Mouse (Mus musculus): Measurements from ENCODE around the gene Ctdnep1.
A peak's percentile ranks its signal among the peaks of the same experiment; 100 is the strongest.
"Not testable (repeated sequence)": the region's sequence is repeated elsewhere in the genome, so short reads cannot be mapped to it uniquely, and the experiment has no call there.

Ctdnep1 gene

GRCm38 (mm10) chr11:69950807-69951459 lies 30.0 kb upstream of the Ctdnep1 start:
- no peak for DNase-seq (ENCODE audit: low read depth)

- DNase-seq (ENCODE audit: low read depth), result no peak
These were observed 28.7 kb upstream of the Ctdnep1 start for GRCm38 (mm10) chr11:69952274-69952673.

GRCm38 (mm10) chr11:69953267-69953915 lies 27.6 kb upstream of the Ctdnep1 start:
- no peak for DNase-seq (ENCODE audit: low read depth)

GRCm38 (mm10) chr11:69955618-69956017 lies 25.3 kb upstream of the Ctdnep1 start:
- DNase-seq (ENCODE audit: low read depth), result not testable (repeated sequence)

- no peak for DNase-seq (ENCODE audit: low read depth)
These were observed 24.7 kb upstream of the Ctdnep1 start for GRCm38 (mm10) chr11:69956218-69956617.

GRCm38 (mm10) chr11:69960616-69961015 lies 20.3 kb upstream of the Ctdnep1 start:
- no peak for DNase-seq (ENCODE audit: low read depth)

- DNase-seq (ENCODE audit: low read depth), result no peak
These were observed 19.1 kb upstream of the Ctdnep1 start for GRCm38 (mm10) chr11:69961841-69962240.

GRCm38 (mm10) chr11:69964650-69965270 lies 16.2 kb upstream of the Ctdnep1 start, which contains the start of gene Cldn7:
TSS of gene Cldn7 (plus strand) at chr11:69964779.
- no peak for DNase-seq (ENCODE audit: low read depth)

- DNase-seq (ENCODE audit: low read depth), result no peak
These were observed 15.5 kb upstream of the Ctdnep1 start for GRCm38 (mm10) chr11:69965271-69966005.

GRCm38 (mm10) chr11:69966006-69966859 lies 14.7 kb upstream of the Ctdnep1 start:
- no peak for DNase-seq (ENCODE audit: low read depth)

- DNase-seq (ENCODE audit: low read depth), result no peak
These were observed 14.0 kb upstream of the Ctdnep1 start for GRCm38 (mm10) chr11:69966860-69967517.

- DNase-seq (ENCODE audit: low read depth), result no peak
These were observed 12.2 kb upstream of the Ctdnep1 start for GRCm38 (mm10) chr11:69968793-69969192.

- DNase-seq (ENCODE audit: low read depth), result no peak
These were observed 10.7 kb upstream of the Ctdnep1 start for GRCm38 (mm10) chr11:69970222-69970621.

- DNase-seq (ENCODE audit: low read depth), result no peak
These were observed 10.2 kb upstream of the Ctdnep1 start for GRCm38 (mm10) chr11:69970775-69971174.

GRCm38 (mm10) chr11:69974907-69975306 lies 6.0 kb upstream of the Ctdnep1 start:
- DNase-seq (ENCODE audit: low read depth), result no peak

GRCm38 (mm10) chr11:69976271-69976670 lies 4.7 kb upstream of the Ctdnep1 start:
- no peak for DNase-seq (ENCODE audit: low read depth)

- DNase-seq (ENCODE audit: low read depth), result no peak
These were observed 1.1 kb upstream of the Ctdnep1 start for GRCm38 (mm10) chr11:69979827-69980195.

GRCm38 (mm10) chr11:69980196-69981140 lies 488 bp upstream of the Ctdnep1 start:
- peak; percentile 98 for DNase-seq (ENCODE audit: low read depth)

- no peak for DNase-seq (ENCODE audit: low read depth)
These were observed 1.3 kb downstream of the Ctdnep1 start, which contains the start of gene Elp5 for GRCm38 (mm10) chr11:69982225-69982624. TSS of gene Elp5 (minus strand) at chr11:69982517.

GRCm38 (mm10) chr11:69982877-69983276 lies 1.9 kb downstream of the Ctdnep1 start:
- no peak for DNase-seq (ENCODE audit: low read depth)

Data from c-Kit-positive CD71-positive TER-119-negative erythroid progenitor cells, embryonic 14.5 days (primary cell).